Mouse (Mus musculus): ENCODE data around the gene Kat6b. TPM values are rescaled to one million over a fixed set of nuclear protein-coding genes. Genes with fewer than 3 reads are reported as not detected.

Kat6b gene
- polyA plus RNA-seq, 1 experiment from 2014 or later, result 14.2 TPM

Other genes with a start within 250 kb of the Kat6b start
- not detected in 2 replicates for gene Dupd1, start 233.1 kb downstream of the Kat6b start, polyA plus RNA-seq (2016; fragmentation: Nextera tagmentation; extraction: Ambion mirVana)

Measured in embryonic facial prominence, embryonic 10.5 days (tissue).